Mouse (Mus musculus) kidney, postnatal 36 days (tissue): ENCODE data around the gene Tyro3.

Source experiments
- DNase-seq, 2 experiments: peaks; one replicate each; pipeline ENCODE4 v3.0.0; 2021 to 2022; ENCODE audit warnings: mixed read lengths in 2 of 2

Tyro3 gene

DNA sequence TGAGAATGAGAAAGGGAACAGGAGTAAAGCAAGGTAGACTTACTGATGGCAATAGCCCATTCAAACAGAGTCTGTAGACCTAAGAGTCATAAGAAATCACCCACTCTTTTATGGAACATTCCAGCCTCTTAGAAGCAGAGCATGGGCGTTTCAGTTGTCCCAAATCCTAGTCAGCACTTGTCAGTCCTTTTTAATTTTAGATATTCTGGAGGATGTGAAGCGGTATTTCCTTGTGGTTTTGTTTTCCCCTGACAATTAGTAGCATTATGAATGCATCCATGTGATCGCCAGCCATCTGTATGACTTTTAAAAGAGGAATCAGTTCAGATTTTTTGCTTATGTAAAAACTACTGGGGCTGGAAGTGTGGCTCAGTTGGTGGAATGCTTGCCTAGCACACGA is 67.0 kb downstream of the Tyro3 start:
- DNase-seq = no peak
